Mouse (Mus musculus): ENCODE measurements around the gene Ppm1j.
"Not testable (repeated sequence)": the region's sequence is repeated elsewhere in the genome, so short reads cannot be mapped to it uniquely, and the experiment has no call there.

GRCm38 (mm10) chr3:104762103-104762863 lies 18.6 kb upstream of the Ppm1j start:
- TF ChIP-seq MAX (IDR thresholded peaks at IDR 0.05; ENCODE audit: low read depth); POLR2A (IDR thresholded peaks at IDR 0.05; ENCODE audit: insufficient read length, low read depth); POLR2AphosphoS2 (IDR thresholded peaks at IDR 0.05; ENCODE audit: insufficient read length, low read depth); USF1 (IDR thresholded peaks at IDR 0.05; ENCODE audit: low read depth); E2F4 (IDR thresholded peaks at IDR 0.05; ENCODE audit: insufficient read depth); TCF12 (IDR thresholded peaks at IDR 0.05; ENCODE audit: insufficient read depth, poor library complexity, severe bottlenecking); TCF3 (IDR thresholded peaks at IDR 0.05; ENCODE audit: insufficient read length, low read depth); CEBPB (IDR thresholded peaks at IDR 0.05; ENCODE audit: insufficient read depth, poor library complexity, severe bottlenecking); REST (IDR thresholded peaks at IDR 0.05; ENCODE audit: insufficient read depth, insufficient read length): not testable (repeated sequence)

All from myocyte (in vitro differentiated cells).